Mouse (Mus musculus) olfactory bulb, adult 2 months (tissue): ENCODE results near the gene Ctdspl.

Experiments
- CTCF ChIP-seq: fragments of 200-500 bp; IDR thresholded peaks from 2 replicates; pipeline ENCODE4 v1.5.1; 2012; ENCODE audit warnings: low read depth, mild to moderate bottlenecking, low read length, moderate library complexity; ENCODE audit not compliant: insufficient read depth
- POLR2A ChIP-seq: fragments of 200-500 bp; IDR thresholded peaks from 2 replicates; pipeline ENCODE4 v1.6.1; 2012; ENCODE audit warnings: mild to moderate bottlenecking, low read depth, low read length, moderate library complexity; ENCODE audit not compliant: insufficient read depth

GRCm38 (mm10) chr9:118986286-118986685 is 60.0 kb downstream of the Ctdspl start:
- no peak for TF ChIP-seq POLR2A
- TF ChIP-seq CTCF, result no peak
